Mouse (Mus musculus) testis, postnatal 14 days (tissue): ENCODE results near the gene Rfx8.

Experiments
- DNase-seq: peaks from one replicate; pipeline ENCODE4 v3.0.0; 2021; ENCODE audit warnings: low spot score

The Rfx8 gene

DNA sequence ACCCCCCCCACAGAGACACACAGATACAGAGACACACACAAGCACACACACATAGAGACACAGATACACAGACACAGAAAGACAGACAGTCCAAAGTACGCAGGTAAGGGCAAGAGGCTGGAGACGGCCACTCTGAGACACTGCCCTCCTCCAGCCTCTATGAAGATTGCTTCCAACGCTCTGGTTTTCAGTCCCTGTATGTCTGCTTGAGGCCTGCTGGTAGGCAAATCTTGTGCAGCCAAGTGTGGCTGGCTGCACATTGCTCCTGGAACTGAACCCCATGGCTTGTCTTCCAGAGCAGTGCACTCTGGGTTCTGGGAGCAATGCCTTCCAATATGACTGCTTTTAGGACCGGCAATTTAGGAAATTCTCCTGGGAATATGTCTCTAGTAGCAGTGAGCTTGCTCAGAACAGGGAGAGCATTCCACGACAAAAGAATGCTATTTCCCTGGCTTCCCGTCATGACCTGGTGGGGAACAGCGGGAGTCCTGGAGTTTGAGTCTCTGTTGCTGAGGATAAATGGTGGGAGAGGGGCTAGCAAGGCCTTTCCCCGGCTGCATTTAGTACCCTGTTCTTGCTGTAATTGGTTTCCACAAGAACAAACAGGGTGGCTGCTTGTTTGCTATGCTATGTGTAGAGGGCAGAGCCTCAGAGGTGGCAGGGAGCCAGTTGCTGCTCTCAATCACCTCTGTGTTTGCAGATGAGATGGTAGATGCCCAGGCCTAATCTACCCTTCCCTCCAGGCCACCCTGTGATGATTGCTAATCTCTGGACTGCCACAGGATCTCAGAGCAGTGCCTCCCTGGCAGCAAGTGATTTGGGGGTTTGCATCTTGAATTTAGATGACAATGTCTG, 74.7 kb downstream of the Rfx8 start:
- no peak for DNase-seq

GRCm38 (mm10) chr1:39644333-39644732, 76.5 kb downstream of the Rfx8 start:
- DNase-seq: no peak

DNA sequence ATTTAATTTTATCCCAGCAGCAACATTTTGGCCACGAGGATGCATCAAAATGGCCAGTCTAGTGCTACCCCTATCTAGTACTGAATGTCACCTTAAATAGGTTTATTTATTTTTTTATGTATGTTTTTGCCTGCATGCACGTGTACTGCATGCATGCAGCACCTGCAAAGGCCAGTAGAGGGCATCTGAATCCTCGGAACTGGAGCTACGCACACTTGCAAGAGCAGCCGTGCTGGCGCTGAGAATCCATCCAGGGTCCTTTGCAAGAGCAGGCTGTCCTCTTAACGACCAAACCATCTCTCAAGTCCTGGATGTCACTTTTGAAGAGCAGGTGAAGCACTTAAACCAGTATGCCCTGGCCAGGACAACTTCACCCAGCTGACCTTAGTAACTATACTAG, 79.1 kb downstream of the Rfx8 start:
- no peak for DNase-seq

DNA sequence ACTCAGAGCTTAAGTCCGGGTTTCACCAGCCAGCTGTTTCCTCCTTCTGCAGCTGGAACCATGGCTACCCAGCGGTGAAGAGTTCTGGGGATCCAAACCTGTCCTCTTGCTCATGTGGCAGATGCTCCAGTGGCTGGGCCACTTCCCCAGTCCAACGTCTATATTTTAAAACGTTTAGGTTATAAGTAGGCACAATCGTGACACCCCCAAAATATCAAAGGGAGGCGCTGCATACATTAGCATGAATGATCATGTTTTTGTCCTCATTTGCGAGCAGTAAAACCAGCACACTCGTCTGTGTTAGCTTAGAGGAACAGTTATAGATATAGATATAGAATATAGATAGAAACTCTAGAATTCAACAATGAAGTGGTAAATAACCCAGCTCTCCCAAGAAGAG, 83.7 kb downstream of the Rfx8 start:
- DNase-seq: no peak

DNA sequence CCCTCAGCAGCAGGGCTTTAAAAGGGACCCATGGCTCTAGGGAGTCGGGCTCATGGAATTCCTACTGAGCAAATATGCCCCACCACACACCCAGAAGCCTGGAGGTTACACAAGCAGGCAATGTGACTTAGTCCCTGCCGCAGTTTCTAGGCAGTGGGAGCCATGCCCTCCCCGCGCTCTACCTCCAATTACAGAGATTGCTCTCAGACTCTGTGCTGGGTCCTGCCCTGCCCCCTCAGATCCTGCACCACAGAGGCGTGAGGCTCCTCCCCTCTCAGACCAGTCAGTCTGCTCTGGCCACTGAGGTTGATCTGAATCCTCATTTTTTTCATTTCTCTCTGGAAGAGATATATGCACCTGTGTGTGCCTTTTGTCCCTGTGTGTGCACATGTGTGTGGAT, 84.1 kb downstream of the Rfx8 start:
- no peak for DNase-seq

GRCm38 (mm10) chr1:39636196-39636595, 84.6 kb downstream of the Rfx8 start:
- no peak for DNase-seq

DNA sequence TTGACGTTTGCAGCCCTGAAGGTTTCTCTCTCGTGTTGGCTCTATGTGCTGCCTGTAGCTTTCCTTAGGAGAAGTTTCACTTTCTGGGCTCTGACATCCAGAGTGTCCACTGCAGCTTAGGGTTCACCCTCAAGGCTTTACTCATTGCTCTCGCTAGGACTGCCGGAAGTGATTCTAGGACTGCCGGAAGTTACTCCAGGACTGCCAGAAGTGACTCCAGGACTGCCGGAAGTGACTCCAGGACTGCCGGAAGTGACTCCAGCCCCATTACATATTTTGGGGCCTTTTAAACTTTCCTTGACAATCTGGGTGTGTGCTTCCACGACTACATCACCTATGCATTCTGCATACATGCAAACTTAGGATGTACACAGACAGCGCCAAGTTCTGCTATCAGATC, 92.2 kb downstream of the Rfx8 start:
- DNase-seq: no peak

- DNase-seq: no peak
These were observed 95.3 kb downstream of the Rfx8 start for GRCm38 (mm10) chr1:39625491-39625890.

DNA sequence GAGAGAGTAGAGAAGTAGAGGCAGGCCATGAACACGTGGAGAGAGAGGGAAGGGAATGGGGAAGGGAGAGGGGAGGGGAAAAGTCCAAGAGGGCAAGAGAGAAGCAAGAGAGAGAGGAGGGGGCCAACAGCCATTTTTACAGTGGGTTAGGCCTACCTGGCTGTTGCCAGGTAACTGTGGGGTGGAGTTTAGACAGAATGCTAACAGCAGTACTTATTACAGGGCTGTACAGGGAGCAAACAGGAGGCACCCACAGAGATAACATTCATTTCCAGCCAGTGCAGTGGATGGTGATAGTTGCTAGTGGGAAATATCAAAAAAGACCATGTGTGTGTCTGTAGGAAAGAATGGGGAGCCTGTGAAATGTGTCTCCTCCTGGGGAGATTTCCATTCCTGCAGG, 97.1 kb downstream of the Rfx8 start:
- no peak for DNase-seq

- DNase-seq: no peak
These were observed 97.7 kb downstream of the Rfx8 start for GRCm38 (mm10) chr1:39623106-39623505.

DNA sequence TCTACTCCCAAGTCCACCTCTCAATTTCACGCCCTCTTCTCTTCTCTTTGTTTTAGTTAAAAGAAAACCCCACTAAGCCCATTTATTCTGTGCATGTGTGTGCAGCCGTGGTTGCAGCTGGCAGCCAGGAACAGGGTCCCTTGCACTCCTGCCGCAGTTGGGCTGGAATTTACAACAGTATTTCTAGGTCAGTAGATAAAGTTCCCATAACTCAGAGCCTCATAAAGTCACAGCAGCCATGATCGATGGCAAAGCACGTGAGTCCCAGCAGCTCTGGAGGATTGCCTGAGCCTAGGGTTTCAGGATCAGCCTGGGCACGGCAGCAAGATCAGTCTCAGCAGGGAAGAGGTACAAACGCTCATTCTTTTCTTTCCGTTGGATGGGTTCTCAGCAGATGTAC, 102.3 kb downstream of the Rfx8 start:
- DNase-seq: no peak

DNA sequence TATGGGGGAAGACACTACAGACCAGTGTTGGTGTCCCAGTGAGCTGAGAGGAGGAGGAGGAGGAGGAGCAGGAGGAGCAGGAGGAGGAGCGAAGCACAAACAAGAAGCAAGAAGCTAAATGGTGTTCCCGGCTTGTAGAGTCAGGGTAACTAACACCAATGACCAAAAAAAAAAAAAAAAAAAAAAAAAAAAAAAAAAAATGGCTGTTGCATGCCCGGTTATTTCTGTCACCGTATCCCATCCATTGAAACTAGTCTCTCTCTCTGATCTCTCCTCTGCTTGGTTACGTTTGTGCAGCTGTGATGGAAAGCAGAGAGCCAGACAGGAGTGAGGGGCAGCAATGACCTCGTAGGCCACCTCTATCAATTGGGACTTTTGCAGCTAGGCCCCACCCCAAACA, 105.3 kb downstream of the Rfx8 start:
- no peak for DNase-seq
